Mouse (Mus musculus) hindbrain, embryonic 14.5 days (tissue): ENCODE measurements around the gene Cog7. TPM values are rescaled to one million over a fixed set of nuclear protein-coding genes. Genes with fewer than 3 reads are reported as not detected.

Experiments
- ATAC-seq: fragments of 200-750 bp; cut with Nextera tagmentation; 2 replicates; pipeline ENCODE4 v1.8.0; 2017; ENCODE audit warnings: moderate number of reproducible peaks, mild to moderate bottlenecking, moderate TSS enrichment, moderate library complexity; ENCODE audit not compliant: low FRiP score
- DNase-seq: peaks from one replicate; pipeline ENCODE4 v3.0.0-alpha.2; 2015; ENCODE audit warnings: low spot score
- H3K27ac ChIP-seq: fragments of 300-500 bp; sonication (generic); 2 replicates; pipeline ENCODE4 v1.5.1; 2014; ENCODE audit warnings: mild to moderate bottlenecking, moderate library complexity
- H3K27me3 ChIP-seq: fragments of 300-500 bp; sonication (generic); 2 replicates; pipeline ENCODE4 v1.6.1; 2014; ENCODE audit warnings: mild to moderate bottlenecking, low read length, mixed read lengths; ENCODE audit not compliant: control insufficient read depth, insufficient read depth
- H3K36me3 ChIP-seq: fragments of 300-500 bp; sonication (generic); replicated peaks from 2 replicates; pipeline ENCODE4 v1.6.1; 2014; ENCODE audit not compliant: control insufficient read depth, insufficient read depth
- H3K4me1 ChIP-seq: fragments of 300-500 bp; sonication (generic); replicated peaks from 2 replicates; pipeline ENCODE4 v1.6.1; 2014; ENCODE audit warnings: antibody characterized with exemption, low read length, mixed read lengths; ENCODE audit not compliant: control insufficient read depth, insufficient read depth
- H3K4me2 ChIP-seq: fragments of 300-500 bp; sonication (generic); replicated peaks from 2 replicates; pipeline ENCODE4 v1.6.1; 2014; ENCODE audit warnings: mild to moderate bottlenecking, moderate library complexity
- H3K4me3 ChIP-seq: fragments of 300-500 bp; sonication (generic); replicated peaks from 2 replicates; pipeline ENCODE4 v1.5.1; 2014; ENCODE audit warnings: mild to moderate bottlenecking, low read length
- H3K9ac ChIP-seq: fragments of 300-500 bp; sonication (generic); 2 replicates; pipeline ENCODE4 v1.6.1; 2014
- H3K9me3 ChIP-seq: fragments of 300-500 bp; sonication (generic); 2 replicates; pipeline ENCODE4 v1.6.1; 2016; ENCODE audit warnings: low read length; ENCODE audit not compliant: control insufficient read depth
- WGBS: fragments of 180-500 bp; shearing (Covaris S2); extraction: QIAGEN DNeasy Blood & Tissue Kit; methylation state at CpG from one replicate; pipeline ENCODE4 v1.1.7; 2014; 5-methylcytosine and 5-hydroxymethylcytosine counted together
- polyA plus RNA-seq: library from polyadenylated mRNA; unstranded; fragments of >200 nt; fragmentation: Nextera tagmentation; extraction: Ambion mirVana; gene quantifications from 2 replicates; pipeline ENCODE4 v1.2.1, GENCODE M21; 2014

Gene Cog7
- polyA plus RNA-seq, 1 experiment from 2014 or later: 24.4 TPM

GRCm38 (mm10) chr7:121842234-121842633, 139.3 kb downstream of the Cog7 start:
- Histone ChIP-seq H3K4me1 (no peaks in the 10 kb centered on the region), H3K27ac (no peak overlapping the region), H3K4me2 (no peak overlapping the region), H3K36me3 (no peaks in the 10 kb centered on the region), H3K9me3 (no peaks in the 10 kb centered on the region), H3K27me3 (no peaks in the 10 kb centered on the region), H3K4me3 (no peak overlapping the region), H3K9ac (no peak overlapping the region)
- DNase-seq: no peak
- ATAC-seq: no peak
- WGBS: 76% methylated on average over 6 of the region's 6 CpGs

- no peak overlapping the region for H3K9ac ChIP-seq
- H3K9me3 ChIP-seq: no peaks in the 10 kb centered on the region
- H3K4me1 ChIP-seq: no peaks in the 10 kb centered on the region
- H3K27ac ChIP-seq: no peak overlapping the region
- WGBS: 72% methylated on average over 7 of the region's 7 CpGs
- no peaks in the 10 kb centered on the region for H3K27me3 ChIP-seq
- DNase-seq: no peak
- H3K36me3 ChIP-seq: no peaks in the 10 kb centered on the region
- ATAC-seq: no peak
- H3K4me2 ChIP-seq: no peak overlapping the region
- H3K4me3 ChIP-seq: no peak overlapping the region
These were observed 140.7 kb downstream of the Cog7 start for GRCm38 (mm10) chr7:121840810-121841209.

GRCm38 (mm10) chr7:121836827-121837226, 144.7 kb downstream of the Cog7 start:
- ATAC-seq: no peak
- H3K9me3 ChIP-seq: no peaks in the 10 kb centered on the region
- no peak overlapping the region for H3K4me3 ChIP-seq
- no peaks in the 10 kb centered on the region for H3K36me3 ChIP-seq
- H3K27me3 ChIP-seq: no peaks in the 10 kb centered on the region
- H3K4me1 ChIP-seq: no peaks in the 10 kb centered on the region
- no peak overlapping the region for H3K4me2 ChIP-seq
- no peak overlapping the region for H3K9ac ChIP-seq
- no peak overlapping the region for H3K27ac ChIP-seq
- 93% methylated on average over 7 of the region's 7 CpGs for WGBS
- DNase-seq: no peak

- H3K27ac ChIP-seq: no peak overlapping the region
- H3K27me3 ChIP-seq: no peaks in the 10 kb centered on the region
- no peak overlapping the region for H3K4me2 ChIP-seq
- no peaks in the 10 kb centered on the region for H3K9me3 ChIP-seq
- H3K4me1 ChIP-seq: no peaks in the 10 kb centered on the region
- no peak overlapping the region for H3K4me3 ChIP-seq
- H3K9ac ChIP-seq: no peak overlapping the region
- WGBS: 86% methylated on average over 7 of the region's 7 CpGs
- ATAC-seq: no peak
- no peak for DNase-seq
- no peaks in the 10 kb centered on the region for H3K36me3 ChIP-seq
These were observed 146.1 kb downstream of the Cog7 start for GRCm38 (mm10) chr7:121835392-121835791.

Other genes with a start within 250 kb of the Cog7 start
- gene Scnn1g, start 247.2 kb downstream of the Cog7 start, polyA plus RNA-seq: 0.07 TPM in 1 of 2 replicates, not detected in the other
- 0.08 and 0.26 TPM in 2 replicates for gene Scnn1b, start 116.7 kb downstream of the Cog7 start, polyA plus RNA-seq
- gene Gga2, start 39.5 kb upstream of the Cog7 start, polyA plus RNA-seq: 33.2 and 44.3 TPM in 2 replicates
- gene Ubfd1, start 85.5 kb upstream of the Cog7 start, polyA plus RNA-seq: 104 and 120 TPM in 2 replicates
- 10.8 and 11.1 TPM in 2 replicates for gene Ears2, start 85.6 kb upstream of the Cog7 start, polyA plus RNA-seq
- 681 and 682 TPM in 2 replicates for gene Ndufab1, start 120.2 kb upstream of the Cog7 start, polyA plus RNA-seq
- gene Palb2, start 151.3 kb upstream of the Cog7 start, polyA plus RNA-seq: 5.1 and 5.3 TPM in 2 replicates
- 159 and 166 TPM in 2 replicates for gene Dctn5, start 151.3 kb upstream of the Cog7 start, polyA plus RNA-seq
- 14.6 and 17.4 TPM in 2 replicates for gene Plk1, start 177.7 kb upstream of the Cog7 start, polyA plus RNA-seq
- gene Ern2, start 204.5 kb upstream of the Cog7 start, polyA plus RNA-seq: 0.93 and 1.0 TPM in 2 replicates
- gene Chp2, start 237.8 kb upstream of the Cog7 start, polyA plus RNA-seq: 1.1 and 1.4 TPM in 2 replicates